Mouse (Mus musculus) lung, embryonic 14.5 days (tissue): Measurements from ENCODE around the gene Bmper. TPM values are rescaled to one million over a fixed set of nuclear protein-coding genes. Genes with fewer than 3 reads are reported as not detected.

Experiments used
- ATAC-seq: fragments of 200-750 bp; cut with Nextera tagmentation; 2 replicates; pipeline ENCODE4 v1.8.0; 2017; ENCODE audit warnings: mild to moderate bottlenecking, moderate TSS enrichment, moderate library complexity; ENCODE audit not compliant: insufficient read depth
- DNase-seq: peaks from one replicate; pipeline ENCODE4 v3.0.0-alpha.2; 2015
- H3K27ac ChIP-seq: fragments of 300-500 bp; sonication (generic); 2 replicates; pipeline ENCODE4 v1.5.1; 2014; ENCODE audit warnings: low read depth, mild to moderate bottlenecking, moderate library complexity
- H3K27me3 ChIP-seq: fragments of 300-500 bp; sonication (generic); 2 replicates; pipeline ENCODE4 v1.6.1; 2014; ENCODE audit warnings: low read length, control low read depth; ENCODE audit not compliant: insufficient read depth
- H3K36me3 ChIP-seq: fragments of 300-500 bp; sonication (generic); 2 replicates; pipeline ENCODE4 v1.6.1; 2014; ENCODE audit warnings: control low read depth; ENCODE audit not compliant: insufficient read depth
- H3K4me1 ChIP-seq: fragments of 300-500 bp; sonication (generic); 2 replicates; pipeline ENCODE4 v1.6.1; 2014; ENCODE audit warnings: antibody characterized with exemption, control low read depth; ENCODE audit not compliant: insufficient read depth
- H3K4me2 ChIP-seq: fragments of 300-500 bp; sonication (generic); 2 replicates; pipeline ENCODE4 v1.6.1; 2014; ENCODE audit warnings: mild to moderate bottlenecking
- H3K4me3 ChIP-seq: fragments of 300-500 bp; sonication (generic); 2 replicates; pipeline ENCODE4 v1.5.1; 2014; ENCODE audit warnings: low read depth, low read length
- H3K9ac ChIP-seq: fragments of 300-500 bp; sonication (generic); 2 replicates; pipeline ENCODE4 v1.6.1; 2014
- H3K9me3 ChIP-seq: fragments of 300-500 bp; sonication (generic); 2 replicates; pipeline ENCODE4 v1.6.1; 2016; ENCODE audit warnings: low read depth, low read length, control low read depth
- CTCF ChIP-seq: IDR thresholded peaks from 2 replicates; pipeline ENCODE4 v1.5.1; 2016; ENCODE audit warnings: antibody characterized with exemption, low read depth
- WGBS: fragments of 180-500 bp; shearing (Covaris S2); extraction: QIAGEN DNeasy Blood & Tissue Kit; methylation state at CpG from one replicate; pipeline ENCODE4 v1.1.7; 2014; 5-methylcytosine and 5-hydroxymethylcytosine counted together
- polyA plus RNA-seq: library from polyadenylated mRNA; unstranded; fragments of >200 nt; fragmentation: Nextera tagmentation; extraction: Ambion mirVana; gene quantifications from 2 replicates; pipeline ENCODE4 v1.2.1, GENCODE M21; 2014

Gene Bmper
- polyA plus RNA-seq, 1 experiment from 2014 or later = 28.7 TPM

DNA sequence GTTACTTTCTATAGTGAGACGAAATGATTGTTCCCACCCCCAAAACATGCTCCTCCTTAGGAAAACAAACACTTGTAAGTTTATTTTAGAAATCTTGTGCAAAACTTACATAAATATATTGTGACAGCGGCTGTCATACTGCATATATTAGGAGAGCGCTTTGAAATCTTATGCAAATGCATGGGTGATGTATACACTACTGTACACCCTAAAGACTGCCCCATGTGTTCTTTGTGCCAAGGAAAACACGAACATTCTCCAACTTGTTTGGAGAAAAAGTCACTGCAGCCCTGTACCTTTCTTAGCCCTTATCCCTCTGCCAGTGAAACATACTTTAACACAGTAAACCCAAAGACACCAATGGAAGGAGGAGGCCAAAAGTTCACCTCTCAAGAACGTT lies 126.7 kb downstream of the Bmper start:
- no peaks in the 10 kb centered on the region for H3K9me3 ChIP-seq
- H3K4me3 ChIP-seq = no peak overlapping the region
- no peak overlapping the region for H3K27ac ChIP-seq
- H3K4me1 ChIP-seq = 0 out of 2 replicates have a peak, but pooled peaks cover 4% of the 10 kb centered on the region
- no peak for TF ChIP-seq CTCF
- DNase-seq (peak; percentile 53), ATAC-seq (peak; percentile 64)
- H3K9ac ChIP-seq = no peak overlapping the region
- H3K36me3 ChIP-seq = no peaks in the 10 kb centered on the region
- no peaks in the 10 kb centered on the region for H3K27me3 ChIP-seq
- H3K4me2 ChIP-seq = no peak overlapping the region
- WGBS = 34% methylated on average over 5 of the region's 5 CpGs

DNA sequence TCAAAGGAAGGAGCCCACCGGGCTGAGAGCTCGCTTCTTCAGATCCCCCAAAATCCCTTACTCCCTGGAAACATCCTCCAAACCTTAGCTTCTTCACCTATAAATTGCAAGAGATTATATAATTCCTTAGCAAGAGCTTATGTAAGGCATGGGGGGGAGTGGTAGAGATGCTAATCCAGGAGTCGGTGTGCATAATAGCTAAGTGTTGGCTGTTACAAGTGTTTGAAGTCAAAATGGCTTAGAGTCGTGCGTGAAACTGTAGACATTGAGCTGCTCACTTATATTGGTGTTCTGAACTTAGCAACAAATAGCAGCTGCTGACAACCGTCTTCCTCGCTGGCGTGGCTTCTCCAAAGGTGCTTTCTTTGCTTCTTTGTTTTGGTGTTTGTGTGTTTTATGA lies 128.5 kb downstream of the Bmper start:
- Histone ChIP-seq H3K4me3 (no peak overlapping the region), H3K4me2 (no peak overlapping the region), H3K27ac (no peak overlapping the region), H3K9ac (no peak overlapping the region), H3K27me3 (no peaks in the 10 kb centered on the region), H3K4me1 (no peaks in the 10 kb centered on the region), H3K36me3 (no peaks in the 10 kb centered on the region), H3K9me3 (no peaks in the 10 kb centered on the region)
- WGBS = 88% methylated on average over 8 of the region's 8 CpGs
- DNase-seq = no peak
- no peak for TF ChIP-seq CTCF
- ATAC-seq = no peak

DNA sequence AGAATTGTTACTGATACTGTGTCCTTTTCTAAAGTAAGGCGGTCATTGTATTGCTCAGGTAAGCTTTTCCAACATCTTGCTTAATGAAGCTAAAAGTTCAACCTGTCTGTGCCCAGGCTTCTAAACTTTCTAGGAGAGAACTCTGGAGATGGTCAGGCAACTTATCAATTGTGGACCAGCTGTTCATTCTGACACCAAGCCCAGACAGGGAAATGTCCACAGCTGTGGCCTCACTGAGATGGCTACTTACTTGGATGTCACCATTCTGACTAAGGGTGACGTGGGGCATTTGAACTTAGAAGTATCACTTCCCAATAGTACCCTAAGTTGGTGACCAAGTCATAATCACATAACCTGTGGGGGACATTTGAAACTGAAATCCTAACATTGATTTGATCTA lies 129.5 kb downstream of the Bmper start:
- DNase-seq = no peak
- Histone ChIP-seq H3K9ac (no peak overlapping the region), H3K27me3 (no peaks in the 10 kb centered on the region), H3K4me3 (no peak overlapping the region), H3K4me2 (no peak overlapping the region), H3K4me1 (no peaks in the 10 kb centered on the region), H3K9me3 (no peaks in the 10 kb centered on the region), H3K36me3 (no peaks in the 10 kb centered on the region), H3K27ac (no peak overlapping the region)
- no peak for TF ChIP-seq CTCF
- 91% methylated on average over 2 of the region's 2 CpGs for WGBS
- no peak for ATAC-seq

DNA sequence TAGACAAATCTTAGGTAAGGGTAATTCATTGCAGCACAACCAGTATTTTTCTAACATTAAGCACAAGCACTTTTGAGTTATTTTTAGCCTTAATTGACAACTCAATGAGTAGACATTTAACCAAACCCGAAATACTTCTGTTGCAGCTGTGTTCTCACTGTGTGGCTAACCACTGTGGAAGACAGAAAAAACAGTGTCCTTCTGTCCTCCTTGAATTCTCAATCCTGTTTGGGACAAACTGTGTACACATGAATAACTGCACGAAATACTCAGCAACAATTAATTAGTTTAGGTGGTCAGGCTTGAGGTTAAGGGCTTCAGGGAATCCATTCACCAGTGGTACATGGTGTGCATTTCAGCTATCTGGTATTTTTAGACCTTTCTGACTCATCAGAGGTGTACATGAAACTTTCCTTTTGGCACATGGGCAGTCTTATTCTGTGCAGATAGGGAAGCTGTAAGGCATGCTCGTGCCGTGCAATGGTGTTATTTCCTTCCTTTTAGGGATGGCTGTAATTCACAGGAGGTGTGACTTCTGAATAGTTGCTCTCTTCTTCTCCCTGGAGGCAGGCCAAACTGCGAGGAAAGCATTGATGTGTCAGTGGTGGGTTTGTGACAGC lies 131.4 kb downstream of the Bmper start:
- 30% methylated on average over 5 of the region's 5 CpGs for WGBS
- DNase-seq (peak; percentile 63), ATAC-seq (peak; percentile 41; the same call in 1 of the 2 replicates)
- Histone ChIP-seq H3K4me3 (no peak overlapping the region), H3K27ac (no peak overlapping the region), H3K9ac (no peak overlapping the region), H3K4me2 (no peak overlapping the region), H3K4me1 (no peaks in the 10 kb centered on the region), H3K9me3 (no peaks in the 10 kb centered on the region), H3K36me3 (no peaks in the 10 kb centered on the region), H3K27me3 (no peaks in the 10 kb centered on the region)
- TF ChIP-seq CTCF = no peak

DNA sequence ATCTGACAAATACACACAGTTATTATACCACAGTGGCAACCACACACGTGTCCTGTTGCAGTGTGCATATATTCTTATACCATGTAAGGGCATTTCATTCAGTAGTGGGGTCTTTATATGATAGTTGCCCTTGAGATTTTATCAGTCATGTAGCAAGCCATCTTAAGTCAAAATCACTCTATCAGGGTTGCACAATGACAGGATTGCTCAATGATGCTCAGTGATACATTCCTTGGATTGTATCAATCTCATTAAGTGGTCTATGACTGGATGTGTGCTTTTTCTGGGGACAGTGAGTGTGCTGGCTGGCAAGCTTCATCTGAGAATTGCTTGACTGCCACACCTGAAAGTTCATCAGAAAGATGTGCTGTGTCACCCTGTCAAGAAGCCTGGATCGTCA lies 135.2 kb downstream of the Bmper start:
- TF ChIP-seq CTCF = no peak
- 77% methylated on average over 2 of the region's 2 CpGs for WGBS
- ATAC-seq (no peak), DNase-seq (no peak)
- Histone ChIP-seq H3K9ac (no peak overlapping the region), H3K4me2 (no peak overlapping the region), H3K9me3 (no peaks in the 10 kb centered on the region), H3K36me3 (no peaks in the 10 kb centered on the region), H3K4me3 (no peak overlapping the region), H3K27me3 (no peaks in the 10 kb centered on the region), H3K4me1 (no peaks in the 10 kb centered on the region), H3K27ac (no peak overlapping the region)

DNA sequence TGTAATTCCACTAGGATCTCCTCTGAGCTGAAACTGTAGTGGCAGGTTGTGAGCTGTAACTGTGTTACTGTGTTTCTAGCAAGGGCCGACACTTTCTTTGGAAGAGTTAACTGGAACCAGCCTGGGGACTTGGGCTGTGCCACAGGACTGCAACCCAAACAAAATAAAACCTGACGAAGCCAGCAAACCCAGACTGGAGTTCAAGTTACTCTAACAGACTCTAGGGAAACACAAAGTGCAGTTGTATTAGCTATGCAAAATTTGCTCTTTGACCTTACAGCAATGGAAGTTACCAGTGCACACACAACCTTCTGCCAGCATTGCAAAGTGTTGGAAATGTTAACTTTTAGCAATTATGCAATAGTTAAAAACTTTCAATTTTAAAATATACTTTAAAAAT lies 140.3 kb downstream of the Bmper start:
- ATAC-seq (no peak), DNase-seq (no peak)
- Histone ChIP-seq H3K4me1 (no peaks in the 10 kb centered on the region), H3K4me2 (no peak overlapping the region), H3K4me3 (no peak overlapping the region), H3K9ac (no peak overlapping the region), H3K27ac (no peak overlapping the region), H3K36me3 (no peaks in the 10 kb centered on the region), H3K27me3 (no peaks in the 10 kb centered on the region), H3K9me3 (no peaks in the 10 kb centered on the region)
- WGBS = 54% methylated on average over 2 of the region's 2 CpGs
- TF ChIP-seq CTCF = no peak

DNA sequence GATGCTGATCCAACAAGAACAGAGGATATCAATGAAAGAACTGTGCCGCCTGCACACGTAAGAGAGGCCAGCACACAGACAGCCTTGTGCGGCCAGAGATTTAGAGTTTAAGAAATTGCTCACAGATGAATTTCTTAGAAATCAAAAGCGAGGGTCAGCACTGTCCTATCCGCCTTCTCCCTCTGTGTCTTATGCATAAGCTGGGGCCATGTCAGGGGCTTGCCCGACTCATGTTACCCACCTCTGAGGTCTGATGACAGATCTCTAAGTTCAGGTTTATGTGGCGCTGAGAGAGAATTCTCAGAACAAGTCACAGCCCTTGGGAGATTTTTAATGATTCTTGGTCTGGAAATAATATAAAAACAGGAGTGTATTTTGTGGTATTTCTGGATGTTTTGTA lies 140.7 kb downstream of the Bmper start:
- no peaks in the 10 kb centered on the region for H3K9me3 ChIP-seq
- 77% methylated on average over 7 of the region's 7 CpGs for WGBS
- H3K4me2 ChIP-seq = no peak overlapping the region
- no peak overlapping the region for H3K9ac ChIP-seq
- no peak for TF ChIP-seq CTCF
- no peak for DNase-seq
- no peaks in the 10 kb centered on the region for H3K4me1 ChIP-seq
- no peak for ATAC-seq
- no peaks in the 10 kb centered on the region for H3K36me3 ChIP-seq
- H3K27me3 ChIP-seq = no peaks in the 10 kb centered on the region
- no peak overlapping the region for H3K4me3 ChIP-seq
- H3K27ac ChIP-seq = no peak overlapping the region

DNA sequence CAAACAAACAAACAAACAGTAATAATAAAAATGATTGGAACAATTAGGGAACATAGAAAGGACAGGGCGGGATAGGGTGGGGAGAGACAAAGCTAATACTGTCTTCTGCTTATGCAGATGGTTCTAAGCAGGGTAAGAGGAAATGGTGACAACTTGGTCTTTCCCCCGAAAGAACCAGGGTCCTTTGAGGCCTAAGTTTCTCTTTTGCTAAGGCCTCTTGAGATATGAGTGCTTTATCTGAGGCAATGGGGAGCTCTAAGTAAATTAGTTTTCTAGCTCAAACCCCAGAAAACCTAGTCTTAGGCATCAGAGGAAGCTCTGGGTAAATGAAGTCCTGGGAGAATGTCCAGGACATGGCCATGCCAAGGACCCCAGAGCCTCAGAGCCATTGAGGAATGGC lies 141.2 kb downstream of the Bmper start:
- no peaks in the 10 kb centered on the region for H3K36me3 ChIP-seq
- H3K4me1 ChIP-seq = no peaks in the 10 kb centered on the region
- 84% methylated on average over 2 of the region's 2 CpGs for WGBS
- no peak overlapping the region for H3K4me3 ChIP-seq
- no peak for TF ChIP-seq CTCF
- ATAC-seq (no peak), DNase-seq (no peak)
- H3K27ac ChIP-seq = no peak overlapping the region
- H3K4me2 ChIP-seq = no peak overlapping the region
- no peaks in the 10 kb centered on the region for H3K27me3 ChIP-seq
- no peak overlapping the region for H3K9ac ChIP-seq
- H3K9me3 ChIP-seq = no peaks in the 10 kb centered on the region
